Mouse (Mus musculus): ENCODE data around the gene Pold4. TPM values are rescaled to one million over a fixed set of nuclear protein-coding genes. Genes with fewer than 3 reads are reported as not detected.

Pold4 gene
- polyA plus RNA-seq (2016; fragmentation: Nextera tagmentation; extraction: Ambion mirVana), result 15.5 and 18.7 TPM in 2 replicates

DNA sequence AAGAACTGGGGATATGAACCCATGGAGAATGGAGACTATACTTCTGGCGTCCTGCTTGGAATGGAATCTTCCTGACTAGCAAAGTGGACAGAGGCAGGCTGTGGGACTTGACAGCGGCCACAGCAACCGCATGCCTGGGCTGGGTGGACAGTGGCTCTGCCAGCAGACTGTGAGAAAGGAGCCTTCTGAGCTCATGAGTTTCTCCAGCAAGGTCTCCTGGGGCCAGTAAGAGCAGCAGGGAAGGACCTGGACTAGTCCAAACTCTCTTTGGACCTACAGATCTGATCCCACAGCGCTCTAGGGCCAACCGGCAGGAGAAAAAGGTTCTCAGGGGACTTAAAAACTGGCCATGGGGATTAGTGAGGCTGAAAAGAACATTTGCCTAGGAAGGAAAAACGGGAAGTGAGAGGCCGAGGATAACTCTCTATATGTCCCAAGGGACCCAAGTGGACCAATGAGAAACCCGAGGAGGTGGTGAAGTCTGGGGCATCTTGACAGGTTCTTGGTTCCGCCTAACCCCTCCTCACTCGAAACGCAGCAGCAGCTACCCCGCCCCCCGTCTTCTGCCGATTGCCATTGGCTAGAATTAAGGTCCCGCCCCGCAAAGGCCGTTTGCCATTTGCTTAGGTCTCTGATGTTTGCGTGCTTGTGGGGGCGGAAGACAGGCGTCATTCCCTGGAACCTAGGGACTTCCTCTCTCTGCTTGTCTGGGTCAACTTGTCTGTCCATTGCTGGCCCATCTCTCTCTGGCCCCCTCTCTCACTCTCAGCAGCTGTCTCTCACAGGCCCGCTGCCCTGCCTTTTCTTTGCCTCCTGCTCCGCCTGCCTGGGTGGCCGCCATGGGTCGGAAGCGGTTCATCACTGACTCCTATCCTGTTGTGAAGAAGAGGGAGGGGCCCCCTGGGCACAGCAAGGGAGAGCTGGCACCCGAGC, at the start of gene Pold4:
Gene Pold4 (plus strand): TSS at position 647 of the 933 bp plus-strand sequence.
- peak within 1 kb of the TSS; percentile 83 for H3K27ac ChIP-seq
- H3K36me3 ChIP-seq, result no peaks in the 10 kb centered on the region
- peak within 1 kb of the TSS; percentile 63 for H3K4me3 ChIP-seq
- H3K27me3 ChIP-seq (ENCODE audit: insufficient read depth, poor library complexity, severe bottlenecking), result peaks cover 31% of the 10 kb centered on the region
- 12% methylated on average over 26 of the region's 26 CpGs for WGBS
- DNase-seq (ENCODE audit: low spot score), result peak; percentile 98
- H3K9me3 ChIP-seq, result no peaks in the 10 kb centered on the region
- H3K4me1 ChIP-seq, result peaks cover 27% of the 10 kb centered on the region

DNA sequence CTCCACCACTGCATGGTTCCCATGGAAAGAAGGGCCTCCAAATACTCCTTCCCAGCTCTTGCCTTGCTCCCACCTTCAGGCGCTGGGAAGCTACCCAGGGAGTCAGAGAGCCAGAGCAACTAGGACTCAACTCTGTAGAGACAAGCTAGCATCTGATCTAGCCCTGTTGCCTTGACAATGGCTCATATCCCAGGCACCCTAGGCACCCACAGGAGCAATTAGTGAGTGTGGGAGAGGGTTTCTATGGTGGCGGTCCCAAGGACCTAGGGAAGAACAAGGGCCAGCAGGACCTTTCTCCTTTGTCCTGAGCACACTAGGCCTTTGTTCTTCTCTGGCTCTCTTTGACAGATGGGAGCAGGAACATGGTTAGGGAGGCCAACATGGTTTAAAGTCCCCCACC, 48.0 kb upstream of the Pold4 start:
- Histone ChIP-seq H3K27ac (no peak overlapping the region), H3K4me3 (no peak overlapping the region), H3K36me3 (no peaks in the 10 kb centered on the region), H3K4me1 (peaks cover 41% of the 10 kb centered on the region), H3K9me3 (no peaks in the 10 kb centered on the region), H3K27me3 (ENCODE audit: insufficient read depth, poor library complexity, severe bottlenecking) (0 out of 2 replicates have a peak, but pooled peaks cover 3% of the 10 kb centered on the region)
- WGBS, result 74% methylated on average over 2 of the region's 2 CpGs
- DNase-seq (ENCODE audit: low spot score), result no peak

DNA sequence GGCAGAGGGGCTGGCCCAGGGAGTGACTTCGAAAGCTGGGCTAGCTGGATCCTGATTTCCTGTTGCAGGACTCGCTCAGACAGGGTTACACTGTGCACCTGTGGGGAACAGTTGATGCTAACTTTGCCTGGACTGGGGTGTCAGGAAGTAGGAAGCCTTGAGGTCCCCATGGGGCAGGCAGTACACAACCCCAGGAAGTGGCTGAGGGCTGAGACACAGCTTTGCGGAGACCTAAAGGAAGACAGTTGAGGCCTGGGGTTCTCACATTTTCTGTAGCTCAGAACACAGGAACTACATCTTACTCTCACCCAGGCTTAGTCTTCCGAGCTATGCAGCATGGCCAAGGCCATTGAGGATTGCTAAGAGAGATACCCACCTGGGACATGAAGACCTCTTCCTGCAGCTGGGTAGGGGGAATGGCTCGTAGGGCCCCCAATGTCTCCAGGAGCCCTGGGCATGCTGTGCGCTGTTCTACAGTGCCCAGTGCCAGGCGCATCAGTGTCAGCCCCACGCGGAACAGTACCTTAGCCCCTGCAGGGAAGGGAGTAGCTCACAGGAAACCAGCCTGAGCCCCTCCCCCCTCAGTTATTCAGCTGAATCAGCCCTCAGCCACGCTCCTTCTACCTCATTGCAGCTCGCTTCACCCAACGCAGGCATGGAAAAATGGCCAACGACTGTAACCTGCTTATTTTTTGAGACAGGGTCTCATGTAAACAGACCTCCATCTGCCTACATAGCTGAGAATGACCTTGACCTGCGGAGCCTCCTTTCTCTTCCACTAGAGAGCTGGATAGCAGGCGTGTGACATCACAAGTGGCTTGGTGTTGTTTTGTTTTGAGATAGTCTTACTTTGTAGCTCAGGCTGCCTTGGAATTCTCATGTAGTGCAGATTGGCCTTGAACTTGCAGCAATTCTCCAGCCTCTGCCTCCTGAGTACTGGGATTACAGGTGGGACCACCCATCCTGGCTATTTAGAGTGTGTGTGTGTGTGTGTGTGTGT, 46.4 kb upstream of the Pold4 start:
- DNase-seq (ENCODE audit: low spot score), result no peak

DNA sequence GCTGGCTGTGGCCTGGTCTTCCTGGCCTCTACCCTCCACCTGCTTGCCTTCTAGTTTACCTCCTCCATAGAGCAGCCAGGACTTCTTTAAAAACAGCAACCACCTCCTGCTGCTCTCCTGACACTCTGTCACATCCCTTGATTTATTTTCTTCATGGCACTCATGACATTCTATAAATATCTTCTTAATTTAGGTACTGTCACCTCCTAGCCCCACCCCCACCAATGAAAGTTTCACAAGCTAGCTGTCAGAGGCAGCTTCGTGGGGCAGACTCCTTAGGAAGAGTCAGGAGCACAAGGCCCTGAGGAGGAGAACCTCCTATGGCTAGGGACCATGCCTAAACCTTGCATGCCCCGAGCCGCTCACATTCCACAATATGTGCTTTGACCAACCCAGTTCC, 44.4 kb upstream of the Pold4 start:
- Histone ChIP-seq H3K27me3 (ENCODE audit: insufficient read depth, poor library complexity, severe bottlenecking) (0 out of 2 replicates have a peak, but pooled peaks cover 6% of the 10 kb centered on the region), H3K27ac (peak overlapping the region; percentile 25; the same call in 1 of the 2 replicates), H3K4me1 (peaks cover 49% of the 10 kb centered on the region), H3K36me3 (no peaks in the 10 kb centered on the region), H3K4me3 (no peak overlapping the region), H3K9me3 (no peaks in the 10 kb centered on the region)
- no peak for DNase-seq (ENCODE audit: low spot score)
- WGBS, result 65% methylated on average over 3 of the region's 3 CpGs

More for the DNA sequence above, 46.4 kb upstream of the Pold4 start:
- WGBS, result 45% methylated on average over 15 of the region's 15 CpGs
- 0 out of 2 replicates have a peak, but pooled peaks cover 6% of the 10 kb centered on the region for H3K27me3 ChIP-seq (ENCODE audit: insufficient read depth, poor library complexity, severe bottlenecking)
- no peak overlapping the region for H3K4me3 ChIP-seq
- peak overlapping the region; percentile 77 for H3K27ac ChIP-seq
- no peaks in the 10 kb centered on the region for H3K9me3 ChIP-seq
- H3K36me3 ChIP-seq, result no peaks in the 10 kb centered on the region
- peaks cover 41% of the 10 kb centered on the region for H3K4me1 ChIP-seq

DNA sequence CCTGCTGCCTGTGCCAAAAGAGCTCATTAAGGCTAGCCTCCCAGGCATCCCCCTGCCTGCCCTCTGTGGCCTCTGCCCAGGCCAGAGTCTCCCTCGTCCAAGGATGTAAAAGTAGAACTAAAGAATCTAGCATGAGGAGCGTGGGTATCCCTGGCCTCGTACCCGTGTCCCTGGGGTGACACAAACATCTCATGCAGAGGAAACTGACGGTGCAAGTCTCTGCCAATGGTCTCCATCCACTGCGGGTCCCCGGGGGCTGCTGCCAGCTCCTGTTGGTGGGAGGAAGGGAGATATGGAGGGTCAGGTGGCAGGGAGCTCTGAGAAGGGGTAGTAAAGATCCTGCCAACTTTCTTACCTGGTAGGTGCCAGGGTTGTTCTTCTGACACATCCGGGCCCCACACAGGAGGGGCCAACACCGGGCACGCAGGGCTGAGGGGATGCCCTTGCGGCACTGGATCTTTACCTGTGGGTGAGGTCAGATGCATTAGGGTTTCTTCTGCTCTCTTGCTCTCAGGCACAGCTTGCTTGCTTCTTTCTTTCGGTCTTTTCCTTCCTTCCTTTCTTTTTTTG, 42.6 kb upstream of the Pold4 start:
- WGBS, result 83% methylated on average over 12 of the region's 12 CpGs
- Histone ChIP-seq H3K4me3 (no peak overlapping the region), H3K4me1 (peaks cover 56% of the 10 kb centered on the region)

DNA sequence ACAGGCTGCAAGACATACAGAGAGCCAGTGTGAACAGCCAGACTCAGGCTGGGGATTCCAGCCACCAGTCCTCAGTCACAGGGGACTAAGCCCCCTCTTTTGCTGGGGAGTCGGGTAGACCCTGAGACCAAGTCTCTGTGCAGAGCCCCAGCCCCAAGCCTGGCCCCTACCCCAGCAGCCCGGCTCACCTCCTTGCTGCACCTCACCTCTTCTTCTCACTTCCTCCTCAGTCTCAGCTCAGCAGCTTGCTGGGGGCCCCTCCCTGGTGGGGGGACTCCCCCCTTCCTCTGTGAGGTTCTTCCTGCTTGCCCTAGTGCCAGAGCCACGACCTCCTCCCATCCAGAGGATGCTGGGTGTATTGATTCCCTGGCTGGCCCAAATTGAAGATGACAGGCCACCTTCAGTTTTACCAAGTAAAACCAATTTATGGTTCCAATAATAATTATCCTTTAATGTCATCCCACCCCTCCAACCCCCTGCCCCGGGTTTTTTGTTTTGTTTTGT, 40.8 kb upstream of the Pold4 start, which contains the start of gene Tbc1d10c:
Gene Tbc1d10c (minus strand): TSS at position 454 of the 504 bp plus-strand sequence.
- DNase-seq (ENCODE audit: low spot score), result no peak
- no peaks in the 10 kb centered on the region for H3K9me3 ChIP-seq
- H3K4me1 ChIP-seq, result peaks cover 50% of the 10 kb centered on the region
- H3K36me3 ChIP-seq, result peaks cover 28% of the 10 kb centered on the region
- peak within 1 kb of the TSS; percentile 83 for H3K4me3 ChIP-seq
- H3K27ac ChIP-seq, result peak within 1 kb of the TSS; percentile 99
- 57% methylated on average over 4 of the region's 4 CpGs for WGBS
- H3K27me3 ChIP-seq (ENCODE audit: insufficient read depth, poor library complexity, severe bottlenecking), result 0 out of 2 replicates have a peak, but pooled peaks cover 3% of the 10 kb centered on the region

More for the DNA sequence above, 42.6 kb upstream of the Pold4 start:
- peaks cover 11% of the 10 kb centered on the region for H3K36me3 ChIP-seq
- 0 out of 2 replicates have a peak, but pooled peaks cover 3% of the 10 kb centered on the region for H3K27me3 ChIP-seq (ENCODE audit: insufficient read depth, poor library complexity, severe bottlenecking)
- H3K27ac ChIP-seq, result no peak overlapping the region
- H3K9me3 ChIP-seq, result no peaks in the 10 kb centered on the region
- no peak for DNase-seq (ENCODE audit: low spot score)

DNA sequence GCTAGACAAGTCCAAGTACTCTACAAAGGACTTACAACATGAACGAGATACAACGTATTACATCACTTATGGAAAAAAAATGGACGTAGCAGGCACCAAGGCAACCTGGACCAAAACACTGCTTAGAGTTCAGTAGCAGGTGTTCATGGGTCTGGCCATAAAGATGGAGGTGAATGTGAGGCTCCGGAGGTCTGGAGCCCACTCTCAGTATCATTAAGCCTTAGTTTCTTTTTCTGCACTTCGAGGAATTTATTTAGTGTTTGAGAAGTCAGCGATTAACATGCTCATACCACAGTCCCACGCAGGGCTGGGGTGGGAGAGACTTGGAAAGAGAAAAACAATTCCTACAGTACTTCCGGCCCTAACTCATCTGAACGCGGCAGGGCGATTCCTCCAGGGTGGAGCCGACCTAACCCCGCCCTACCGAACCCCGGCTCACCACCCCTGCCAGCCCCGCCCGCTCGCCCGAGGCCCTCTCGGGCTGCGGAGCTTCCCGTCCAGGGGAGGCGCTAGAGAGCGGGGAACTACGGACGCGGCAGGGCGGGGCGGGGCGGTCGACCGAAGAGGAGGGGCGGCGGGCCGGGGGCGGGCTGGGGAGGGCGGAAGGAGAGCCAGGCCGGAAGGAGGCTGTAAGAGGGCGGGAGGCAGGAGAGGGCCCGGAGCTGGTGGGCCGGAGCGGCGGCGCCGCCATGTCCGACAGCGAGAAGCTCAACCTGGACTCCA, 40.0 kb upstream of the Pold4 start, which contains the start of gene Ppp1ca:
Gene Ppp1ca (plus strand): TSS at position 538 of the 723 bp plus-strand sequence.
- no peaks in the 10 kb centered on the region for H3K9me3 ChIP-seq
- H3K27me3 ChIP-seq (ENCODE audit: insufficient read depth, poor library complexity, severe bottlenecking), result 0 out of 2 replicates have a peak, but pooled peaks cover 3% of the 10 kb centered on the region
- H3K36me3 ChIP-seq, result peaks cover 36% of the 10 kb centered on the region
- 6% methylated on average over 45 of the region's 47 CpGs for WGBS
- peak within 1 kb of the TSS; percentile 99 for H3K27ac ChIP-seq
- peak within 1 kb of the TSS; percentile 83 for H3K4me3 ChIP-seq
- peak; percentile 98 for DNase-seq (ENCODE audit: low spot score)
- H3K4me1 ChIP-seq, result peaks cover 54% of the 10 kb centered on the region

DNA sequence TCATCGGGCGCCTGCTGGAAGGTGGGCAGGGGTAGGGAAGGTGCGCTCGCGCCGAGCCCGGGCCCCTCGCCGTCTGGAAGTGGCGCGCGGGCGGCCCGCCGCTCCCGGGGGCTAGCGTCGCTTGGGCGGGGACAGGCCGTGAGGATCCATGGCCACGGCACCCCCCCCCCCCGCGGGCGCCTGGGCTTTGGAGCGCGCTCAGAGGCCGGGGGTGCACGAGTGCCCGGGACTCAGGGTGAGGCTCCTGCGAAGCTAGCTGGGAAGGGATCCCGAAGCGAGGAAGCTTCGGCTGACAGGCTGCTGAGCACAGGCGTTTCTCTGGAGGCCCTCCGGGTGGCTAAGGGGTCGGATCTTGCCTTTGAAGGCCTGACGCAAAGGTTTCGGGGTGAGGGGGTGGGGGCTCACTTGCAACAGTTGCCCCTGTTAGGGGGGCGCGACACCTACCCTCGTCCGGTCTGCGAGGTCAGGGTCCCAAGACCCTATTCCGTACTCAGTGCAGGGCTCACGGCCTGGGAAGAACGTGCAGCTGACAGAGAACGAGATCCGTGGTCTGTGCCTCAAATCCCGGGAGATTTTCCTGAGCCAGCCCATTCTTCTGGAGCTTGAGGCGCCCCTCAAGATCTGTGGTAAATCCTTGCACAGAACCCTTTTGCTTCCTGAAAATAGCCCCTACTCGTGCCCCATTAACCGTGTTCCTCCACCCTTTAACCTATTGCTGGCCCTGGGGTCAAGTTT, 39.3 kb upstream of the Pold4 start:
- 1% methylated on average over 52 of the region's 52 CpGs for WGBS

DNA sequence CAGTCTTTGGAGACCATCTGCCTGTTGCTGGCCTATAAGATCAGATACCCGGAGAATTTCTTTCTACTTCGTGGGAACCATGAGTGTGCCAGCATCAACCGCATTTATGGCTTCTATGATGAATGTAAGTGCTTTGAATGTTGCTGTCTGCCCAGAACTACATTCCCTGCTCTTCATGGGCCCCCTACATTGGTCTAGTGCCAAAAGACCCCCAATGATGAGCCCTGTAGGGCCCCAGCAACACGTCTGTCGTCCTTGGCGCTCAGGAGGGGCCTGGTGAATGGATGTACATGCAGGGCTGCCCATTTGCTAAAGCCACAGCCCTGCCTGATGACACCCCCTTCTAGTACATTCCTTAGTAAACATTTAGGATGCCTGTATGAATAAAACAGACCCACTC, 38.6 kb upstream of the Pold4 start:
- no peaks in the 10 kb centered on the region for H3K9me3 ChIP-seq
- H3K4me3 ChIP-seq, result peak overlapping the region; percentile 83
- H3K27me3 ChIP-seq (ENCODE audit: insufficient read depth, poor library complexity, severe bottlenecking), result 0 out of 2 replicates have a peak, but pooled peaks cover 3% of the 10 kb centered on the region
- peaks cover 50% of the 10 kb centered on the region for H3K4me1 ChIP-seq
- WGBS, result 67% methylated on average over 6 of the region's 6 CpGs
- peak overlapping the region; percentile 99 for H3K27ac ChIP-seq
- peaks cover 50% of the 10 kb centered on the region for H3K36me3 ChIP-seq
- no peak for DNase-seq (ENCODE audit: low spot score)

More for the DNA sequence above, 39.3 kb upstream of the Pold4 start:
- Histone ChIP-seq H3K4me3 (peak overlapping the region; percentile 83), H3K36me3 (peaks cover 43% of the 10 kb centered on the region), H3K9me3 (no peaks in the 10 kb centered on the region), H3K27me3 (ENCODE audit: insufficient read depth, poor library complexity, severe bottlenecking) (0 out of 2 replicates have a peak, but pooled peaks cover 3% of the 10 kb centered on the region), H3K27ac (peak overlapping the region; percentile 99), H3K4me1 (peaks cover 57% of the 10 kb centered on the region)
- DNase-seq (ENCODE audit: low spot score), result no peak

DNA sequence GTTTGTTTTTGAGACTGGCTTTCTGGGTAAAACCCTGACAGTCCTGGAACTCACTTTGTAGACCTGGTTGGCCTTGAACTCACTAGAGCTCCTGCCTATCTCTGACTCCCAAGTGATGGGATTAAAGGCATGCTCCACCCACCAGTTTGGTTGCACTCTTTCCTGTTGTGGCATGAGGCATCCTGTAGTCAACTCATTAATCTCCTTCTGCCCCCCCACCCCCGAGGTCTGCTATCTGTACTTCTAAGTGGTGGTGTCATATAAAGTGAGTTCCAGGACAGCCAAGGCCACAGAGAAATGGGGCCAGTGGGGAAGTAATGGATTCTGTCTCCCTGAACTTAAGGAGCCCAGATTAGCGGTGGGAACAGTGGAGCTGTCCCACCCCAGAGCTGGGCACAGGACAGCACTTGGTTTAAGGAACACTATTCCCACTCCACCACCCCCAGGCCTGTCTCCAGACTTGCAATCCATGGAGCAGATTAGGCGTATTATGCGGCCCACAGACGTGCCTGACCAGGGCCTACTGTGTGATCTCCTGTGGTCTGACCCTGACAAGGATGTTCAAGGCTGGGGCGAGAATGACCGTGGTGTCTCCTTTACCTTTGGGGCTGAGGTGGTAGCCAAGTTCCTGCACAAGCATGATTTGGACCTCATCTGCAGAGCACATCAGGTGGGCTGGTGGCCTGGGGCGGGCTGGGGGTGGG, 37.5 kb upstream of the Pold4 start:
- Histone ChIP-seq H3K27ac (no peak overlapping the region; the same call in 1 of the 2 replicates), H3K9me3 (no peaks in the 10 kb centered on the region), H3K27me3 (ENCODE audit: insufficient read depth, poor library complexity, severe bottlenecking) (0 out of 2 replicates have a peak, but pooled peaks cover 1% of the 10 kb centered on the region), H3K36me3 (peaks cover 60% of the 10 kb centered on the region), H3K4me3 (peak overlapping the region; percentile 83), H3K4me1 (peaks cover 54% of the 10 kb centered on the region)
- 77% methylated on average over 8 of the region's 8 CpGs for WGBS
- DNase-seq (ENCODE audit: low spot score), result no peak

Data from heart, embryonic 10.5 days (tissue).